Mouse (Mus musculus) ES-E14 (cell line): ENCODE measurements around the gene Hoxd12. TPM values are rescaled to one million over a fixed set of nuclear protein-coding genes. Genes with fewer than 3 reads are reported as not detected.

Experiments used
- DNase-seq: peaks from one replicate; pipeline ENCODE4 v3.0.0-alpha.2; 2013; ENCODE audit warnings: low read depth, low spot score
- H3K27ac ChIP-seq: 2 replicates; pipeline ENCODE4 v1.5.1; 2012; ENCODE audit warnings: low read depth, mild to moderate bottlenecking, low read length, moderate library complexity, mixed read lengths; ENCODE audit not compliant: poor library complexity, insufficient read depth, severe bottlenecking
- H3K36me3 ChIP-seq: 2 replicates; pipeline ENCODE4 v1.6.1; 2012; ENCODE audit warnings: mild to moderate bottlenecking, low read length, moderate library complexity, mixed read lengths; ENCODE audit not compliant: control insufficient read depth, poor library complexity, insufficient read depth, severe bottlenecking
- H3K4me1 ChIP-seq, 2 experiments: fragments of 150-350 bp in 1 of 2; sonication (generic) in 1 of 2; 2 replicates each; pipeline ENCODE4 v1.6.1; 2012; ENCODE audit warnings: low read length in 2 of 2, mild to moderate bottlenecking in 1 of 2, mixed read lengths in 1 of 2; ENCODE audit not compliant: control insufficient read depth in 2 of 2, insufficient read depth in 2 of 2, poor library complexity in 1 of 2
- H3K4me3 ChIP-seq, 2 experiments: fragments of 150-350 bp in 1 of 2; sonication (generic) in 1 of 2; 2 replicates each; pipeline ENCODE4 v1.5.1; 2012; ENCODE audit warnings: low read length in 2 of 2, low read depth in 1 of 2, mild to moderate bottlenecking in 1 of 2, mixed read lengths in 1 of 2; ENCODE audit not compliant: insufficient read depth in 1 of 2, poor library complexity in 1 of 2, severe bottlenecking in 1 of 2
- H3K9ac ChIP-seq: 2 replicates; pipeline ENCODE4 v1.6.1; 2012; ENCODE audit warnings: low read depth, mild to moderate bottlenecking, low read length, mixed read lengths; ENCODE audit not compliant: poor library complexity, insufficient read depth, severe bottlenecking
- H3K9me3 ChIP-seq: fragments of 150-350 bp; sonication (generic); 2 replicates; pipeline ENCODE4 v1.6.1; 2012; ENCODE audit warnings: low read depth, mild to moderate bottlenecking, low read length; ENCODE audit not compliant: control insufficient read depth, insufficient read depth
- CHD2 ChIP-seq: IDR thresholded peaks from 2 replicates; pipeline ENCODE4 v1.6.1; 2014; ENCODE audit warnings: mild to moderate bottlenecking, low read depth, low read length, inconsistent platforms
- HCFC1 ChIP-seq: IDR thresholded peaks from 2 replicates; pipeline ENCODE4 v1.6.1; 2012; ENCODE audit warnings: low read length, inconsistent platforms, borderline replicate concordance; ENCODE audit not compliant: insufficient read depth
- MAFK ChIP-seq: IDR thresholded peaks from 2 replicates; pipeline ENCODE4 v1.6.1; 2014; ENCODE audit warnings: mild to moderate bottlenecking, low read depth, low read length, inconsistent platforms; ENCODE audit not compliant: insufficient read depth
- ZC3H11A ChIP-seq: IDR thresholded peaks from 2 replicates; pipeline ENCODE4 v1.6.1; 2012; ENCODE audit warnings: low read depth, mild to moderate bottlenecking, inconsistent platforms, low read length, borderline replicate concordance
- ZNF384 ChIP-seq: IDR thresholded peaks from 2 replicates; pipeline ENCODE4 v1.6.1; 2012; ENCODE audit warnings: low read depth, low read length, inconsistent platforms
- in situ Hi-C, 2 experiments: fragments of 600-800 bp; cut with MboI; formaldehyde crosslinking; loops; one replicate each; pipeline ENCODE4 v1.15.1; 2025; ENCODE audit warnings: low sequenced_read_pairs in 2 of 2, inconsistent platforms in 1 of 2; ENCODE audit not compliant: unreplicated experiment in 2 of 2
- total RNA-seq: library from RNA; depleted of rRNA; stranded (reverse); fragments of 300-350 nt; gene quantifications from 2 replicates; pipeline ENCODE4 v1.2.3, GENCODE M21; 2012

Gene Hoxd12
- total RNA-seq, 1 experiment = not detected

DNA sequence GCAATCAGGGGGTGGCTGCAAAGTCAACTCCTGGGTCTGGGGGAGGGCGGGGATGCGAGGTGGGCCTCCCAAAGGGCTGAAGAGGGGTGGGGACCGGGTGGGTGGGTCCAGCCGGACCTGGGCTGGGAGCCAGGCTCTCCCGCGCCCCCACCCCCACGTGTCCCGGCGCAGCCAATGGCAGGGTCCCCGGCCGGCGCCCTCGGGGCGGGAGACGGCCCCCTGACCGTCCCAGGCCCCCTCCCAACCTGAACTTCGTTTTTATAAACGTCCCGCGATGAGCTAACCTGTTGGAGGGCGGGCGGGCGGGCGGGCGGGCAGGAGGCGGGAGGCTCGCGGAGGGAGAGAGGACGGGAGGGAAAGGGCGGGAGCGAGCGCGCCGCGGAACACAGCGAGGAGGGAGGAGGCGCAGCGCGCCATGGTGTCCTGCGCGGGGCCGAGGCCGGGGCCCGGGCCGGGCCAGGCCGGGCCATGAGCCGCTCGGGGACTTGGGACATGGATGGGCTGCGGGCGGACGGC, 6.9 kb upstream of the Hoxd12 start, which contains the start of gene Hoxd13:
Hoxd13 (plus strand) TSS at position 469 of the 516 bp plus-strand sequence.
- DNase-seq = no peak
- no peaks in the 10 kb centered on the region for H3K9me3 ChIP-seq
- peak within 1 kb of the TSS; percentile 68 for H3K9ac ChIP-seq
- no peaks in the 10 kb centered on the region for H3K36me3 ChIP-seq
- no peak within 1 kb of the TSS for H3K27ac ChIP-seq
- no peak for TF ChIP-seq ZC3H11A
- no peak for TF ChIP-seq CHD2
- no peak for TF ChIP-seq ZNF384
- TF ChIP-seq MAFK = no peak
- TF ChIP-seq HCFC1 = no peak
- peak within 1 kb of the TSS; percentile 39 to 65; a peak in 3 of 4 replicates for H3K4me3 ChIP-seq
- in situ Hi-C loops = loop anchor here (10.0 to 25.0 kb wide), 3 partner anchors 606 to 1393 kb away; partner anchors contain the start of gene Sp9 (in 1 of the 2)
- H3K4me1 ChIP-seq = peaks cover 0 to 3% of the 10 kb centered on the region in 2 experiments; a peak in 1 of 4 replicates

DNA sequence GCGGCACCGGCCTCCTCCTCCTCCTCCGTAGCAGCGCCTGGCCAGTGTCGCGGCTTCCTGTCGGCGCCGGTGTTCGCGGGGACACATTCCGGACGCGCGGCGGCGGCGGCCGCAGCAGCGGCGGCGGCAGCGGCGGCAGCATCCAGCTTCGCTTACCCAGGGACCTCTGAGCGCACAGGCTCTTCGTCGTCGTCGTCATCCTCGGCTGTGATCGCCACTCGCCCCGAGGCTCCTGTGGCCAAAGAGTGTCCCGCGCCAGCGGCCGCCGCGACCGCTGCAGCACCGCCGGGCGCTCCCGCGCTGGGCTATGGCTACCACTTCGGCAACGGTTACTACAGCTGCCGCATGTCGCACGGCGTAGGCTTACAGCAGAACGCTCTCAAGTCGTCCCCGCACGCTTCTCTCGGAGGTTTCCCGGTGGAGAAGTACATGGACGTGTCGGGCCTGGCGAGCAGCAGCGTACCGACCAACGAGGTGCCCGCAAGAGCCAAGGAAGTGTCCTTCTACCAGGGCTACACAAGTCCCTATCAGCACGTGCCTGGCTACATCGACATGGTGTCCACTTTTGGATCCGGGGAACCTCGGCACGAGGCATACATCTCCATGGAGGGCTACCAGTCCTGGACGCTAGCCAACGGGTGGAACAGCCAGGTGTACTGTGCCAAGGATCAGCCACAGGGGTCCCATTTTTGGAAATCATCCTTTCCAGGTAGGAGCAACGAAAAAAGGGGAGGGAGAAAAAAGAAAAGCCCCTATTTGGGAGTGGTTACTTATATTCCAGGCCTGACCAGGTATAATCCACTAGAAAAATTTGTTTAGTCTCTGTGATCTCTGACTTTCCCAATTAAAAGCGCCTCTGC, 6.2 kb upstream of the Hoxd12 start:
- peaks cover 0 to 3% of the 10 kb centered on the region in 2 experiments; a peak in 1 of 4 replicates for H3K4me1 ChIP-seq
- no peaks in the 10 kb centered on the region for H3K9me3 ChIP-seq
- H3K9ac ChIP-seq = peak overlapping the region; percentile 68
- no peaks in the 10 kb centered on the region for H3K36me3 ChIP-seq
- in situ Hi-C loops = loop anchor here (10.0 to 25.0 kb wide), 3 partner anchors 606 to 1394 kb away; partner anchors contain the start of gene Sp9 (in 1 of the 2)
- H3K4me3 ChIP-seq = peak overlapping the region; percentile 39 to 65; a peak in 3 of 4 replicates
- no peak overlapping the region for H3K27ac ChIP-seq
- TF ChIP-seq CHD2 (no peak), MAFK (no peak), HCFC1 (no peak), ZNF384 (no peak), ZC3H11A (no peak)
- no peak for DNase-seq

DNA sequence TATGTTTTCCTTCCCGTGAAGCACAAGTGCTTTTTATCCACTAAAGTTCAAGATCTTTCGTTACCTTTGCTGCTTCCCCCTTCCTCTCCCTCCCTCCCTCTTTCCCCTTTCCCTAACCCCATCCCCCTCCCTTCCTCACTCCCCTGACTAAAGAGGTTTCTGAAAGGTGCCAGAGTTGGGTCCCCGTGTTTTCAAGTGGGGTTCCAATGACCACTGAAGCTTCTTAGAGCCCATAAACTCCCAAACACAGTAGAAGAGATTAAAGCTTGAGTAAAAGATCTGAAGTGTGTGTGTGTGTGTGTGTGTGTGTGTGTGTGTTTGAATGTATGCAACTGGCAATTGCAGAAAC, 5.6 kb upstream of the Hoxd12 start:
- Histone ChIP-seq H3K27ac (no peak overlapping the region), H3K4me3 (no peak overlapping the region), H3K9me3 (no peaks in the 10 kb centered on the region), H3K36me3 (no peaks in the 10 kb centered on the region), H3K4me1 (peaks cover 0 to 3% of the 10 kb centered on the region in 2 experiments; a peak in 1 of 4 replicates), H3K9ac (no peak overlapping the region)
- DNase-seq = no peak
- TF ChIP-seq ZNF384 (no peak), MAFK (no peak), ZC3H11A (no peak)
- in situ Hi-C loops = loop anchor here (10.0 to 25.0 kb wide), 3 partner anchors 607 to 1394 kb away; partner anchors contain the start of gene Sp9 (in 1 of the 2)

DNA sequence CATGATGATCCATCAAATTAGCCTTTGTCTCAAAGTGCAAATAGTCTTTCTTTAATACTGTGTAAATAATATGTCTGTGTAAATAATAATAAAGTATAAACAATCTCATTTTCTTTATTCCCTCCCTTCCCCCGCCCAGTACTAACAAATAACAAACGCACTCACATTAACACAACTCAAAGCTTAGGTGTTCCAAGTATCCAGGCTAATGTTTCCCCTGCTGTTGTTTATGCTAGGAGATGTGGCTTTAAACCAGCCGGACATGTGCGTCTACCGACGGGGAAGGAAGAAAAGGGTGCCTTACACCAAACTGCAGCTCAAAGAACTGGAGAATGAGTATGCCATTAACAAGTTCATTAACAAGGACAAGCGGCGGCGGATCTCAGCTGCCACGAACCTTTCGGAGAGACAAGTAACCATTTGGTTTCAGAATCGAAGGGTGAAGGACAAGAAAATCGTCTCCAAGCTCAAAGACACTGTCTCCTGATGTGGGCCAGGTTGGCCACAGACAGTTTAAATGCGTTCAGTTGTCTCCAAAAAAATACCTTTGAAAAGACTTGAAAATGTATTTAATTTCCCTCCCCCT, 5.1 kb upstream of the Hoxd12 start:
- Histone ChIP-seq H3K4me1 (peaks cover 0 to 3% of the 10 kb centered on the region in 2 experiments; a peak in 1 of 4 replicates), H3K4me3 (no peak overlapping the region), H3K27ac (no peak overlapping the region), H3K9ac (no peak overlapping the region), H3K36me3 (no peaks in the 10 kb centered on the region), H3K9me3 (no peaks in the 10 kb centered on the region)
- in situ Hi-C loops = loop anchor here (10.0 to 25.0 kb wide), 3 partner anchors 607 to 1395 kb away; partner anchors contain the start of gene Sp9 (in 1 of the 2)
- DNase-seq = no peak
- TF ChIP-seq CHD2 = no peak
- no peak for TF ChIP-seq HCFC1
- no peak for TF ChIP-seq ZNF384
- TF ChIP-seq ZC3H11A = no peak
- TF ChIP-seq MAFK = no peak
